Mouse (Mus musculus) embryonic facial prominence, embryonic 15.5 days (tissue): ENCODE data around the gene Dnajc3. TPM values are rescaled to one million over a fixed set of nuclear protein-coding genes. Genes with fewer than 3 reads are reported as not detected.

ENCODE experiments used
- ATAC-seq: fragments of 200-750 bp; cut with Nextera tagmentation; 2 replicates; pipeline ENCODE4 v1.8.0; 2017; ENCODE audit warnings: low read depth, moderate TSS enrichment; ENCODE audit not compliant: insufficient number of reproducible peaks, low FRiP score, low TSS enrichment
- H3K27ac ChIP-seq: fragments of 300-500 bp; sonication (generic); replicated peaks from 2 replicates; pipeline ENCODE4 v1.5.1; 2015; ENCODE audit warnings: mild to moderate bottlenecking, inconsistent platforms
- H3K27me3 ChIP-seq: fragments of 300-500 bp; sonication (generic); 2 replicates; pipeline ENCODE4 v1.6.1; 2015; ENCODE audit warnings: inconsistent platforms
- H3K36me3 ChIP-seq: fragments of 300-500 bp; sonication (generic); 2 replicates; pipeline ENCODE4 v1.6.1; 2015; ENCODE audit warnings: mild to moderate bottlenecking, inconsistent platforms
- H3K4me1 ChIP-seq: fragments of 300-500 bp; sonication (generic); 2 replicates; pipeline ENCODE4 v1.6.1; 2015; ENCODE audit warnings: inconsistent platforms
- H3K4me2 ChIP-seq: fragments of 300-500 bp; sonication (generic); replicated peaks from 2 replicates; pipeline ENCODE4 v1.6.1; 2015; ENCODE audit warnings: mild to moderate bottlenecking, inconsistent platforms
- H3K4me3 ChIP-seq: fragments of 300-500 bp; sonication (generic); replicated peaks from 2 replicates; pipeline ENCODE4 v1.5.1; 2015; ENCODE audit warnings: mild to moderate bottlenecking, inconsistent platforms
- H3K9ac ChIP-seq: fragments of 300-500 bp; sonication (generic); 2 replicates; pipeline ENCODE4 v1.6.1; 2015; ENCODE audit warnings: inconsistent platforms
- H3K9me3 ChIP-seq: fragments of 300-500 bp; sonication (generic); replicated peaks from 2 replicates; pipeline ENCODE4 v1.6.1; 2016; ENCODE audit warnings: inconsistent platforms
- WGBS: fragments of 180-500 bp; shearing (Covaris S2); methylation state at CpG from one replicate; pipeline ENCODE4 v1.1.7; 2015; 5-methylcytosine and 5-hydroxymethylcytosine counted together
- polyA plus RNA-seq: library from polyadenylated mRNA; unstranded; fragments of >200 nt; fragmentation: Nextera tagmentation; extraction: Ambion mirVana; gene quantifications from 2 replicates; pipeline ENCODE4 v1.2.1, GENCODE M21; 2015

Gene Dnajc3
- polyA plus RNA-seq, 1 experiment from 2014 or later = 39.8 TPM

DNA sequence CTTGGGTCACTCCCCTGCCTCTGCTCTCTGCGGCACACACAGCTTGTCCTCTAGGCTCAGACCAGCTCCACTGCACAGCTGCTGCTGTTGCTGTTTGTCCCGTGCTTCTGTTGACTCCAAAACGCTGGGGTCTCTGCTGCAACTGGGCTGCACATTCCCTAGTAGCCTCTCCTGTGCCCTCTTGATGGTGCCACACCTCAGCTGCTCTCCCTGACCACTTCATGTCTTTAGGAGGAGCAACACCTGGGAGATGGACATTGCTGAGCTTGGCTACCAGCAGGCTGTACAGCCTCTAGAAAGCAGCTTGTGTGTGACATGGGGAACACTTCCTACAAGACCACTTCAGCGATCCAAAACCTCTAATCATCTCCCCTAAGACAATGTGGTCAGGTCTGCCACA lies 46.4 kb downstream of the Dnajc3 start:
- Histone ChIP-seq H3K36me3 (peaks cover 26% of the 10 kb centered on the region), H3K4me2 (no peak overlapping the region), H3K9me3 (no peaks in the 10 kb centered on the region), H3K4me1 (no peaks in the 10 kb centered on the region), H3K27me3 (no peaks in the 10 kb centered on the region), H3K27ac (no peak overlapping the region), H3K4me3 (no peak overlapping the region), H3K9ac (no peak overlapping the region)
- WGBS = 90% methylated on average over 4 of the region's 4 CpGs
- no peak for ATAC-seq

DNA sequence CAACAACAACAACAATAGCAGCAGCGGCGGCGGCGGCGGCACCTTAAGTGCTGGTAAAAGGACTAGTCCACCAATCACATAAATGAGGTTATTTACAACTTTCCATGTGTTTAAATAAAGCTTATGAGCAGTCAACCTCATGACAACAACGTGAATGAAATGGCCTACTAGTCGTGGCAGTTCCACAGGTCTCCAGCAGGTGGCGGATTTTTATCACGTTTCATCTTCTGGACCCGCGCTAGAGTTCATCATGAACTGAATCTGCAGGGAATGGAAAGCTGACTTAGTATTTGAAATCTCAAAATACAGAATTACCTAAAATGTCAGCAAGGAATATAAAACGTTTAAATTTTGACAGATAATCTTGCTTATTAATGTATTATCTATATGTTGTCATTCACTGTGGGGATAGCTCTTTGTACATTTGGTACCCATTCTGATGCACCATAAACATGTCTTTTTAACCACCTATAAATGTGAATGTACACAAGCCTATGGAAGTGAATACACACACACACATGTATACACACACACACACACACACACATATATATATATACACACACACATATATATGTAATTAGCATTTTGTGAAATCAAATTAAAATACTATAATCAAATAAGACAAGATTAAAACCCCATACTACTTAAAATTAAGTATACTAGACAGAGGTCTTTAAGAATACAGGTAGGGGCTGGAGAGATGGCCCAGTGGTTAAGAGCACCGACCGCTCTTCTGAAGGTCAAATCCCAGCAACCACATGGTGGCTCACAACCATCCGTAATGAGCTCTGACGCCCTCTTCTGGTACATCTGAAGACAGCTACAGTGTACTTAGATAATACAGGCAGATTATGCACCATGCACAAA lies 49.1 kb downstream of the Dnajc3 start:
- no peak overlapping the region for H3K4me3 ChIP-seq
- H3K9me3 ChIP-seq = no peaks in the 10 kb centered on the region
- WGBS = 38% methylated on average over 16 of the region's 16 CpGs
- peaks cover 18% of the 10 kb centered on the region for H3K36me3 ChIP-seq
- no peak for ATAC-seq
- no peak overlapping the region for H3K9ac ChIP-seq
- no peak overlapping the region for H3K4me2 ChIP-seq
- H3K27me3 ChIP-seq = no peaks in the 10 kb centered on the region
- H3K27ac ChIP-seq = no peak overlapping the region
- no peaks in the 10 kb centered on the region for H3K4me1 ChIP-seq

DNA sequence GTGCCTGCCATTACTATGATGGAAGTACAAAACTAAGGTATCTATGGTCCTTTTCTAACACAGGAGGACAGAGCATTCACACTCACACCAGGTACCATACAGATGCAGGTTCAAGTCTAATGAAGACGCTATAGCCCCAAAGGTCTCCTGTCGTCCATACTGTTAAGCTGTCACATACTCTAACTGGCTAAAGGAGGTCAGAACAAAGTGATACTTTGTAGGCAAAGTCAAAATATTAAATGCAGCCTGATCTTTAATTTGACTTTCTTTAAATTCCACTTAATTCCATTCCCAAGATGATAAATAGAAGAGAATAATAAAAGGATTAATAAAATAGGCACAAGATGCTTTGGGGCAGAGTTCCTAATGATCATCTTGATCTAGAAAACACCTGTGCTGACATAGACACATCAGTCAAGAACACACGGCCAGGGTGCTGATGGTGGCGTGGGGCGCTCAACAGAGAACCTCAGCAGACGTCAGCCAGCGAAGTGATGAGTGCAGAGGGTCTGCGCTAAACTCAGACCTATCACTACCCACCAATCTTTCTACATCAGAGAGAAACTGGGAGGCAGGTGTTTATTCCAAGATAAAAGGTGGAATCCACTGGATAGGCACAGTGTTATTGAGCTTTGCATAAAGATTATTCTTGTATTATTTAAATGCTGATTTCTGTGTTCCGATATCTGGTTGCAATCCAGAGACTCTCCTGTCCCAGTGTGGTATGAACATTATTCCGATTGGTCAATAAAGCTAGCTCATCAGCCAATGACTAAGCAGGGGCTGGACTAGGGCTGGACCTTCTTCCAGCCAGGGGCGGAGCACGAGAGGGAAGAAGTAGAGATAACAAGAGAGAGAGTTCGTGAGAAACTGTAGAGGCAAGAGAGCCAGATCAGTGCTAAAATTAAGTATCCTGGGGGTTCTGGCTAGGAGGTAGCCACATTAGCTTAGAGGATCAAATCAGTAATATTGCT lies 50.0 kb downstream of the Dnajc3 start:
- ATAC-seq = no peak
- H3K27me3 ChIP-seq = no peaks in the 10 kb centered on the region
- H3K9me3 ChIP-seq = no peaks in the 10 kb centered on the region
- H3K4me3 ChIP-seq = no peak overlapping the region
- no peak overlapping the region for H3K27ac ChIP-seq
- 58% methylated on average over 13 of the region's 13 CpGs for WGBS
- no peak overlapping the region for H3K9ac ChIP-seq
- peaks cover 21% of the 10 kb centered on the region for H3K36me3 ChIP-seq
- H3K4me2 ChIP-seq = no peak overlapping the region
- H3K4me1 ChIP-seq = no peaks in the 10 kb centered on the region

DNA sequence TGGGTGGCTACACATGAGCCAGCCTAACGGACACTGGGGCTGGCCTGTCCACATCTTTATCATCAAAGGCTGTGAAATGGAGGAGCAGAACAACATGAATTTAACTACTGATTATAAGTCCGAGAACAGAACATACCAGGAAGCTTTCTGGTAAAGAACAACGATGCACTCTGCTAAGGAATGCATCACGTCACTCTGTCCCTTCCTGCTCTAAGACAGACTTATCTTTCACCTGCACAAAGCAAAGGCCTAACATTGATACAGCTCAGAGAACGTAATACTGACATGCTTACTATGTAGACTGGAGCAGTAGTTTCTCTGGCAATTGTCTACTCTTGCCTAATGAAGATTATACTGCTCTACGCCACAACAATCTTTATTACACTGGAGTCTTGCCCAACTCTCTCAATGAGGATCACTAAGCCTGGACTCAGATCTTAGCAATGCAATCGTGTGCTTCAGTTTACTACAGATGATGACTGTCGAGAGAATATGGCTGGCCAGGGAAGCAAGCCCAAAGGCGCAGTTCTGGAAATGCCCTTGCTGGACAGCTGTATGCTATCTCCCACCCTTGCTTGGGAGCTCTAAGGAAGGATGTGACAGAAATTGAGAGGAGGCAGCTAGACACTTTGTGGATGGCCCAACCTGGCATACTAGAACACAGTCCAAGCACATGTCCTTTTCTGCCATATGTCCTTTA lies 57.6 kb downstream of the Dnajc3 start:
- Histone ChIP-seq H3K36me3 (peaks cover 25% of the 10 kb centered on the region; the same call in 1 of the 2 replicates), H3K27me3 (no peaks in the 10 kb centered on the region), H3K27ac (no peak overlapping the region), H3K9me3 (no peaks in the 10 kb centered on the region), H3K9ac (no peak overlapping the region), H3K4me2 (no peak overlapping the region), H3K4me1 (no peaks in the 10 kb centered on the region), H3K4me3 (no peak overlapping the region)
- 86% methylated on average over 9 of the region's 9 CpGs for whole genome bisulfite sequencing
- no peak for ATAC-seq

DNA sequence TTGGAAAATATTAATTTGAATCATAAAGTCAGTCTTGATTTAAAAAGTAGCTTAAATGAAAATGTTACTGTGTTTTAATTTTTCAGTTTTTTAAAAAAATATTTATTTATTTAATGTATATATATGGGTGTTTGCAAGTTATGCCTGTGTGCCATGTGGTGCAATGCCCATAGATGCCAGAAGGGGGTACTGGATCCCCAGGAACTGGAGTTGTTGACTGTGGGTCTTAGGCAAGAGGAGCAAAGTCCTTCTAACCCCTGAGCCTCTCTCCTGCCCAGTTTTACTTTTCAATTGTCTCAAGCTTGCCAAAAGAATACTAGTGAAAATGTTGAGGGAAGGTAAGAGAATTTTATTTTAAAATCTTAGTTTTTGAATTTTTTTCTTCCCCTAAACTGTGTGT lies 65.5 kb downstream of the Dnajc3 start:
- Histone ChIP-seq H3K4me1 (peaks cover 4% of the 10 kb centered on the region; the same call in 1 of the 2 replicates), H3K4me2 (no peak overlapping the region), H3K9ac (no peak overlapping the region), H3K27ac (no peak overlapping the region), H3K4me3 (no peak overlapping the region), H3K9me3 (no peaks in the 10 kb centered on the region), H3K27me3 (no peaks in the 10 kb centered on the region), H3K36me3 (peaks cover 15% of the 10 kb centered on the region; the same call in 1 of the 2 replicates)
- no peak for ATAC-seq

DNA sequence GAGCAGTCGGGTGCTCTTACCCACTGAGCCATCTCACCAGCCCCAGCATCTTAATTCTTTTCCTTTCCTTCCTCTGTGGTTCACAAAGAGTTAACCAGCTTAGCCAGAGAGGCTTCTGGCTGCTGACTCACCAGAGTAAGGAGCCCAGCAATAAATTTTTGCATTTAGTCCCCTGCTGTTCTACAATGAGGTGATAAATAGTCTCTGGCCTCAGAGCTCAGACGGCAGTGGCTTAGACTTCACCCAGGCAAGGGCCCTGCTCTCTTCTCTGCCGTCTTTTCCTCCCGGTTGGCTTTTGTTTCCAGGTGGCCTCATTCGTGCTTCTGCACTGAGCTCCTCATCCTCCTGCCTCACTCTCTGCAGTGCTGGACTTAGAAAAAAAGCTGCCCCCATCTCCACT lies 68.1 kb downstream of the Dnajc3 start:
- no peak overlapping the region for H3K4me2 ChIP-seq
- no peak overlapping the region for H3K9ac ChIP-seq

DNA sequence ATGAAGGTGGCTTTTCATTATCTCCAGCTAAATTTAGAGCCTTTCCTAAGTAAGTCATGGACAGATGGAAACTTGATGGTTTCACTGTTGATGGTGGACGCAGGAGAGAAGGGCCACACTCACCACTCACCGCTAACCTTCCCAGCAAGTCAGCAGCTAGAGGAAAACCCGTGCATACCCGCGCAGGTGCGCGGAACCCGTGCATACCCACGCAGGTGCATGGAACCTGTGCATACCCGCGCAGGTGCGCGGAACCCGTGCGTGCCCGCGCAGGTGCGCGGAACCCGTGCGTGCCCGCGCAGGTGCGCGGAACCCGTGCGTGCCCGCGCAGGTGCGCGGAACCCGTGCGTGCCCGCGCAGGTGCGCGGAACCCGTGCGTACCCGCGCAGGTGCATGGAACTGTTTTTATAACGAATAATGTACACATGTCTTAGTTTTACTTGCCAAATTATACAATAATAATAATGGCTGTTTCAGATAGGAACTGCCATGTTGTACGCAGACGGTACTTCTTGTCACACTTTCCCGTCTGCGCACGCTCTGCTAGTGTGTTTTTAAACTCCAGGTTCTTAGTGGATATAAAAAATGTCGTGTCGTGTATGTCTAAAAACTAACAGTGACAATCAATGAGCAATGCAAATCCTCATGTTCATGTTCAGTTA lies 68.8 kb downstream of the Dnajc3 start:
- peaks cover 4% of the 10 kb centered on the region; the same call in 1 of the 2 replicates for H3K4me1 ChIP-seq
- peak overlapping the region; percentile 85 for H3K27ac ChIP-seq
- H3K4me3 ChIP-seq = peak overlapping the region; percentile 52
- H3K4me2 ChIP-seq = peak overlapping the region; percentile 84
- H3K27me3 ChIP-seq = no peaks in the 10 kb centered on the region
- peaks cover 7% of the 10 kb centered on the region; the same call in 1 of the 2 replicates for H3K36me3 ChIP-seq
- peak overlapping the region; percentile 33 for H3K9ac ChIP-seq
- ATAC-seq = no peak
- H3K9me3 ChIP-seq = no peaks in the 10 kb centered on the region
- WGBS = 4% methylated on average over 49 of the region's 49 CpGs

More for the DNA sequence above, 68.1 kb downstream of the Dnajc3 start:
- Histone ChIP-seq H3K4me3 (no peak overlapping the region), H3K27ac (no peak overlapping the region), H3K4me1 (peaks cover 4% of the 10 kb centered on the region; the same call in 1 of the 2 replicates), H3K36me3 (peaks cover 12% of the 10 kb centered on the region; the same call in 1 of the 2 replicates), H3K9me3 (no peaks in the 10 kb centered on the region), H3K27me3 (no peaks in the 10 kb centered on the region)
- 25% methylated on average over 5 of the region's 5 CpGs for WGBS
- no peak for ATAC-seq

DNA sequence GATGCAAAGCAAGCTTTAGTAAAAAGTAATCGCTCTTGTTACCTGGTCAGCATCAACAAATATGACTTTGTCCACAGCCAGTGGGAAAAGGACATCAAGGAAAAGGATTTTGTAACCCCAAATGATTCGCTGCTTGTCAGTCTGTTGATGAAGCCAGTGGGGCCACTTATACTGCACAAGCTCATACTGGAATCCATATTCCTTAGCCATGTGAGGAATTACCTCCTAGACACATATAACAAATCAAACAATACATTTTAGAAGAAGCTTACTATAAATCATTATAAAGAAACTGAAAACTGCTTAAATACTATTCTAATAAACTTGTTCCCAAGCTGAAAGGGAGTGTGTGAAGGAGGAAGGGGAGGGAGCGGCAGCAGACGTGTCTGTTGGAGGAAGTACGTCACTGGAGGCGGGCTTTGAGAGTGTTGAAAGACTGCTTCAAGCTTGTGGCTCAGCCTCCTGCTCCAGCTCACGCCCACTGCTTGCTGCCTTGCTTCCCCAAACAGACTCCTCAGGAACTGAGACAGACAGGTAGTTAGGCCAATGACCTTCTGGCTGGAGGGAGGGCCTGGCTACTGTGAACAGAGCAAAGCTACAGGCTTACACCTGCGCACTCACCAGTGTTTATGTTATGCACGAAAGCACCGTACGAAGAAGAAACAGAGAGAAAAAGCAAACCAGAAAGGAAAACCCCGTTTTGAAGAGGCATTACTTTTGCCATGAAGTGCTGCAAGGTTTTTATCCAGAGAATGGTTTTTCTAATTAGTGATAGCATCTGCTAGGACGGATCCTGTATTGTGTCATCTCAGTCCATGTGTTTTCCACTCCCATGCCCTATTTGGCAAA lies 69.6 kb downstream of the Dnajc3 start:
- peak overlapping the region; percentile 84 for H3K4me2 ChIP-seq
- peaks cover 4% of the 10 kb centered on the region; the same call in 1 of the 2 replicates for H3K4me1 ChIP-seq
- peaks cover 7% of the 10 kb centered on the region; the same call in 1 of the 2 replicates for H3K36me3 ChIP-seq
- ATAC-seq = peak; percentile 100
- H3K9ac ChIP-seq = peak overlapping the region; percentile 33
- WGBS = under 1% methylated on average over 13 of the region's 13 CpGs
- H3K27me3 ChIP-seq = no peaks in the 10 kb centered on the region
- peak overlapping the region; percentile 52 for H3K4me3 ChIP-seq
- H3K27ac ChIP-seq = peak overlapping the region; percentile 85
- H3K9me3 ChIP-seq = no peaks in the 10 kb centered on the region

DNA sequence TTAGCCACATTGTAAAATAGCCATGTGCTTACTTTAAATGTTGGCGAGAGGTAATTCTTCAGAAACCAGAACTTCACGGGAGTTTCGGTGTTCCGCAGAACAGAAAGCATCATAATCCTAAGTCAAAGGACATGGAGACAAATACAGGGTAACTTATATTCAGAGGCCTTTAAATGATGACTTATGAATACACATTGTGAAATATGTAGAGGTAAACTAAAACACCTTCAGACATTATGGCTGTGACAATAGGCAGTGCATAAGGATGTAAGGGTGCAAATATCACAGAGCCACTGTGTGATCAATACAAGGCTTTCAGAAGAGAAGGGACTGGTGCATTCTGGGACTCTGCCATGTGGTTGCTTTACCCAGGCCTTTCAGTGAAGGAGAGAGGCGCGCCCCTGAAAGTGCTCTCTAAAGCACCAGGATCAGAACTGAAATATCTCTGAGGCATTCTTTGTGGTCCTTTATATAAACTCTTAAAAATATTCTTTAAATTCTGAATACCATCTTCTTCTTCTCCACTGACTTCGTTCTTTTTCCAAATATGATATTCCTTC lies 70.3 kb downstream of the Dnajc3 start:
- peaks cover 4% of the 10 kb centered on the region; the same call in 1 of the 2 replicates for H3K4me1 ChIP-seq
- no peaks in the 10 kb centered on the region for H3K9me3 ChIP-seq
- peak overlapping the region; percentile 84 for H3K4me2 ChIP-seq
- no peak for ATAC-seq
- no peaks in the 10 kb centered on the region for H3K27me3 ChIP-seq
- peaks cover 9% of the 10 kb centered on the region; the same call in 1 of the 2 replicates for H3K36me3 ChIP-seq
- WGBS = 52% methylated on average over 7 of the region's 7 CpGs
- H3K9ac ChIP-seq = no peak overlapping the region
- peak overlapping the region; percentile 85; the same call in 1 of the 2 replicates for H3K27ac ChIP-seq
- H3K4me3 ChIP-seq = peak overlapping the region; percentile 52
